Mouse (Mus musculus): ENCODE measurements around the gene Lrriq1.

Lrriq1 gene

DNA sequence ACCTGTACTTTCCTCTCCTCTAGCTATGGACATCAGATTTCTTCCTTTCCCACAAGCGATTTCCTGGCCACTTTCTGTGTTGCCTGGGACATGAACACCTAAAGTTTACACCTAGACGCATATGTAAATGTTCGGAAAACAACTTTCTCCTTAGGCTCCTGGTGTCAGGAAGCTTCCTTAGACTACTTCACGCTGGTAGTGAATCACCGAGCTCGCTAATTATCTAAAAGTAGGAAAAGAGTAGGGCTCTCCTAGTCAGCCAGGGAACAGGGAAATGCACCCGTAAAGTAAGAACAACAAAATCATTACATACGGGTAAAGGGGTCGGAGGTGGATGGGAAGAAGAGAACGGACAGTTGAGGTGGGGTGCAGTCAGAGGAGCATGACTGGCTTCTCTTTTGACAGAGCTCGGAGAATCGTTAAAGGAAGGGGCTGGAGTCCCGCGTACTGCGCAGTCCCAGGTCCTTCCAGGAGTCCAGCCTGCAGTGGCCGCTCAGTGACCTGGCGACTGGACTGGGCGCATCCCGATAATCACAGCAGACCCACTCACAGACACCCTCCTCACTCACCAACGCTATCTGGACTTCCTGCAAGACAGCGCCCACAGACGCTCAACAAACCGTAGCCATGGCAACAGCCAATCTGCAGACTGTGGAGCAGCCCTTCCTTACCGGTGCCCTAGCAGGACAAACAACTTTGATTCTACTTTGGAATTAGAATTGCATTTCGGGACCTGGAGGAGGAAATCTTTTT lies at the start of gene Lrriq1:
Lrriq1 (minus strand) TSS at position 616 of the 753 bp plus-strand sequence.
- in situ Hi-C loops (cut with MboI; ENCODE audit: low sequenced_read_pairs): no loop called here

DNA sequence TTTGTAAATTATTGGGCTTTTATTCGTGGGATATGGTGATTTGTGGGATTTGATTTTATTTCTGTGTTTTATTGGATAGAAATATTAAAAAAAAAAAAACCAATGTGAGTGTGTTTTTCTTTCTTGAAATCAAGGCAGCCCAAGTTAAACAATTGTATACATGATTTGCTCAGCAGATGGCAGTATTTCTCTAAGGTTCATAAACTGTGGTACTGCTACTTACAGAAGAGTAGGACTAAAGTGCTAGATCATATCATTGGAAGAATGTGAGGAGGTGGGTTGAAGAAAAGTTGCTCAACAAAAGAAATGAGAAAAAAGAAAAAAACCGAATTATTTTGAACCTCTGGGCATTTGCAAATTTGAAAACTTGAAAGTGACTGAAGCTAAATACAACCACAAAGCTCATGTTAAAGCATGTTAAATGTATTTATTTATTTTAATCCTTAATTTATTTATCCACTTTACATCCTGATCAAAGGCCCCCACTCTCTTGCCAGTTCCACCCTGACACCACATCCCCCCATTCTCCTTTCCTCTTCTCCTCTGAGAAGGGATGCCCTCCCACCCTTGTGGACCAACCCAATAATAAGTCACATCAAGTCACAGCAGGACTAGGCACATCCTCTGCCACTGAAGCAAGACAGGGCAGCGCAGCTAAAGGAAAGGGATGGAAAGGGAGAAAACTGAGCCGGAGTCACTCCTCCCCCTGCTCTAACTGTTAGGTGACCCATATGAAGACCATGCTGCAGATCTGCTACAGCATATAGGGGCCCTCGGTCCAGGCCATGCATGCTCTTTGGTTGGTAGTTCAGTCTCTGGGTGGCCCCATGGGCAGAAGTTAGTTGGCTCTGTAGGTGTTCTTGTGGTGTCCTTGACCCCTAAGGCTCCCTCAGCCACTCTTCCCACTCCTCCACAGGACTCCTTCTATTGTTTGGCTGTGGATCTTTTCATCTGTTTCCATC lies 18.0 kb upstream of the Lrriq1 start:
- in situ Hi-C loops (cut with MboI; ENCODE audit: low sequenced_read_pairs): no loop called here

DNA sequence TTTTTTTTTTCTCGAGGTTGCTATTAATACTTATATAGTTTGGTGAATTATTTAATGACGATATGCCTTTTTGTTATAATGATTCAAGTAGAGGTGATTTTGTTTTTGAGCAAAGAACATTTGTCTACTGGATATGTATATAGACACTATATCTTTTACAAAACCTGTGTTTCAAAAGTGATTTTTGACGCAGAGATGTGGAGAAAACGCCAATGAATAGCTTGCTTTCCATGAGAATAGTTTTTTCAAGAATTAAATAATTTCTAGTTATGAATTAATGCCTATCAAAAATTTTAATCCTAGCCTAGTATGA lies 294 bp upstream of the Lrriq1 start:
- in situ Hi-C loops (cut with MboI; ENCODE audit: low sequenced_read_pairs): no loop called here

DNA sequence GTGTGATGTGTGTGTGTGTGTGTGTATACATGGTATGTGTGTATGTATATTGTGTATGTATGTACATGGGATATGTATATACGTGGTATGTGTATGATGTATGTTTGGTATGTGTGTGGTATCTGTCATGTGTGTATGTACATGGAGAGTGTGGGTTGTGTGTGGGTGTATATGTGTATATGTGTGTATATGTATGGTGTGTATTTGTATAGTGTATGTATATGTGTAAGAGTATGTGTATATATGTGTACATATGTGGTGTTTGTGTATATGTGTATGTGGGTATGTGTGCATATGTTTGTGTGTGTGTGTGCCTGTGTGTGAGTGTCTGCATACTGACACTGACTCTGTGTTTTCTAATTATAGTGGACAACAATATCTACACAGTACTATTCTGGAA lies 9.5 kb downstream of the Lrriq1 start:
- in situ Hi-C loops (cut with MboI; ENCODE audit: low sequenced_read_pairs): no loop called here

DNA sequence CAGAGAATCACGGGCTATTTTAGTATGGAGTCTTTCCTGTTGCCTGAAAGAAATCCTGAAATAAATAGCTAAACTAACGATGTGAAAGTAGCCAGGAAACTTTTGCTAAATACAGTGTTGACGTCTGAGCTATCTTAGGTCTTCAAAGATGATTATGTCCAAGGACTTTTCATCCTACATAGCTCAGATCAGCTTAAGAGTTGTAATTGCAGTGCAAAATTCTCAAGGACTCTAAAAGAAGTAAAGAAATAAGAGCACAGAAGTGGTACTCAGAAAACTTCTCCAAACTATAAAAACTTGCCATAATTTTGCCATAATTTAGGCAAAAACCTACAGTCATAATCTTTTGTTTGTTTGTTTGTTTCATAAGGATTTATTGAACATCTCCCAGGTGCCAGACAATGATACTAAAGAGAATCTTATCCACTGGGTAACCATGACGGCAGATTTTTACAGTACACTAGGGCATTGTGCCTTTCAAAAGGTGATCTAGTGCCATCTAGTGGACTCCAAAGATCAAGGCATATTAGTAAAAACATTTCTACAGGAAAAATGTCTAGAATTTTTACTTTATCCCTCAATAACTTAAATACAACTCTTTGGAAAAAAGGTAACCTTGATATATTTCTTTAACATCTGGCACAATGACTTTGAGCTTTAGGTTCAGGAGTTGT lies 41.3 kb downstream of the Lrriq1 start:
- in situ Hi-C loops (cut with MboI; ENCODE audit: low sequenced_read_pairs): no loop called here

DNA sequence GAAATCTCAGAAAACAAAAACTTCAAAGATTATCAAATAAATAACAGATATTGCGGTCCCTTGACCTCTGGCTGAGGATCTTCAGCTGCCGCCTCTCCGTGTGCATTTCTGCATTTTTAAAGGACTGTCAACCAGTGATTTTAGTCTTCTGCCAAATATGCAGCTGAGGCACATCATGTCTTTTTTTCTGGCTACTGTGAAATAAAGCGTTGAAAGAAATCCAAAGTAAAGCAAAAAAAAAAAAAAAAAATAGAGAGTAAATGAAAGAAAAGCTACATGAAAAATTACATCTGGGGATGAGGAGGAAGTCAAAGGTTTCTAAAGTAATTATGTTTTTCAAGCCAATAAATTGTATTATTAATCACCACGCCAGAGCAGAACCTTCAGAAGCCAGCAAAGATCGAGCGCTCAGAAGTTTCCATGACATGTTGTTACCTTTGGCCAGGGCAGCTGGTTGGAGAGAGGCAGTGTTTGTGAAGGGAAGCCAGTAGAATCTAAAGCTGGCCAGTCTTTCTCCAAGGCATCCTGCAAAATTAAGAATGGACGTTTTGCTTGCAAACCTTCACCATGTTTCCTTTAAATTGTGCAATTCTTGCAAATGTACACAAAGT lies 90.2 kb downstream of the Lrriq1 start:
- in situ Hi-C loops (cut with MboI; ENCODE audit: low sequenced_read_pairs): no loop called here

DNA sequence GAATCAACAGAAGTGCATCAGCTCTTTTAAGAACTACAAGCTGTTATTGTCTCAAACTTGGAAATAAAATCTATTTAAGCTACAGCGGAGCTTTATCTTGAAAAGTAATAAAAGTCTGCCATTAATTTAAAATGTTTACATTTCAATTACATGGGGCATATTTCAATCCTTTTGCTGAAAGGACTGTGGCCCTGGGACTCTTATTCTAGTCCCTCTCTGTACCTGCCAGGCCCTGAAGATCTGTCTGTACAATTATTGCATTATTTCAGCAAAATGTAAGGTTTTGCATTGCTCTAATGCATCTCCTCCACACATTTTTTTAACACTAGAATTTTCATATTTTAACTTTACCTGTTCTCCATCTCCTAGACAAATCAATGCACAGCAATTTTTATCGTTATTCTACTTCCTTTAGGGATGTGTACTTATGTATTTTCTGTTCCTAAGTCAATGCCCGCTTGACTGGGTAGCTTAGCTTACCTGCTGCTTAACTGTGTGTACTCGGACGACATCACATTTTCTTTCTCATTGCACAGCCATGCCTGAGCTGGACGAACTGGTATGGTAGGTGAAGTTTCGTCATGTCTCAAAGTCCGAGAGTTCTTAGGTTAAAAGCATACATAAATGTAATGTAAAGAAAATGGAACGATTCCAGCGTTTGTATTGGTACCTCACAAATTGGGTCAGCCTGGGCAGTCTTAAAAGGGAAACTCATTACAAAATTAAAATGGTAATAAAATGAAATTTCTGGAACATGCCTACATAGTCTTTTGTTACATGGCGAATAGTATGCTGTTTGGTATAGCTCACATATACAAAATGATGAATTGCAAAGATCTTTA lies 91.0 kb downstream of the Lrriq1 start:
- in situ Hi-C loops (cut with MboI; ENCODE audit: low sequenced_read_pairs): no loop called here

DNA sequence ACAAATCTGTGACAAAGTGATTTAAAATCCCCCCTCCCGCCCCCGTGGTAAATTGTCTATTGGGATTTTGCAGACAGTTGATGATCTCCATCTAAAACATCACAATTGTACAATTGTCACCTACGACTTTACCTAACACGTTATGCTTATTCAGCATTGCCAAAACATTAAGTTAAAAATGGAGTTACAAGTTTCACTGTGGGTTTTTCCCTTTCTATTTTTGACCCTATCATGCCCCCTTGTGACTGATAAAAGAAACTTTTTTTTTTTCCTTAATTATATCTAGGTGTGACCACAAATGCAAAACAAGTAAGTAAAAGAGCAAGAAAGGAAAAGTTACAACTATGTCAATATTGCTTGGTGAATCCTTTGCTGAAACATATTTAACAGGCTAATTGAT lies 93.6 kb downstream of the Lrriq1 start:
- in situ Hi-C loops (cut with MboI; ENCODE audit: low sequenced_read_pairs): no loop called here

DNA sequence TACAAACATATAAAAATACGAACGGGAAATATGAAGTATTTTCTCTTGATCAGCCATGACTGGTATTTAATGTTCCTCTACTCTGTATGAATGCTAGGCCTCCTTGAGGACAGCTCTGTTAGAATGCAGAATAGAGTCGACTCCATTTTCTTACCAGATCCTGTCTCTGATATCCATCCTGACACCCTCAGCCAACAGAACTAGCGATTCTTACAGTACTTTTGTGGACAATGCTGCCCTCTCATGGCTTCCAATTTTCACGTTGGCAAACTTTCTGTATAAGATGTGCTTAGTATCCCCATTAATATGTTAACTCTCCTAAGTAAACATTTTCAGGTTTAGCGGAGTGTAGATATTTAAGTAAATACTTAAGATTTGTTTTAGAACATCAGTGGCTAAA lies 94.6 kb downstream of the Lrriq1 start:
- in situ Hi-C loops (cut with MboI; ENCODE audit: low sequenced_read_pairs): no loop called here

DNA sequence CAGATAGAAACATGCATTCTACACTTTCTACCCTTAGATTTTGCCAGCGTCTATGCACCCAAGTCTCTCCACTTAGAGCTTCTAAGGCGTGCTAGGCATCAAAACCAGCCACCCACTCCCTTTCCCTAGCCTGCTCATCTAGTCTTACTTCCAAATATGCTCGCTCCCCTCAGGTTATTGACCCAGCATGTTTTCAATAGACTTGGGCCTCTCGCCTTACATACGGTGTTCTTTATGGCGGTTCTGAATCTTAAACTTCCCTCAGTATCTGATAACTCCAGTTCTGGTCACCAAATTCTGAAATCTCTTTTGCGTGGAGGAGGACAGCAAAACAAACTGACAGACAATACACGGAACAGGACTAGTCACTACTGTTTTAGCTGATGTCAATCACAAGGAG lies 95.5 kb downstream of the Lrriq1 start:
- in situ Hi-C loops (cut with MboI; ENCODE audit: low sequenced_read_pairs): no loop called here

DNA sequence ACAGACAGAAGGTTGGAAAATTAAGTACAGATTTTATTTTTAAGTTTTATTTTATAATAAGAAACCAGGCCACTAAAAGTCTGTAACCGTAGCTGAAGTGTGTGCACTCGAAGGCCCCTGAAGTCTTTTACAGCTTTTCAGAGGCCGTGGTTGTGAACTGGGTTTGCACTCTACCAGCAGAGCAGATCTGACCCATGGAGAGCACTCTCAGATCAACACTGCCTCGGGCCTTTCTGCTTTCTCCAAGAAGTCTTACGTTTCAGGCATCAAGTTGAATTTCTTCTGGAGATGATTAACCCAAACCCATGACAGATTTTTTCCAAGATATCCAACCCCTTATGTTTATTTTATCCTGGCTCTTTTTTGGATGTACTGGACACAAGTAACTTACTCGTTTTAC lies 121.5 kb downstream of the Lrriq1 start:
- in situ Hi-C loops (cut with MboI; ENCODE audit: low sequenced_read_pairs): no loop called here

DNA sequence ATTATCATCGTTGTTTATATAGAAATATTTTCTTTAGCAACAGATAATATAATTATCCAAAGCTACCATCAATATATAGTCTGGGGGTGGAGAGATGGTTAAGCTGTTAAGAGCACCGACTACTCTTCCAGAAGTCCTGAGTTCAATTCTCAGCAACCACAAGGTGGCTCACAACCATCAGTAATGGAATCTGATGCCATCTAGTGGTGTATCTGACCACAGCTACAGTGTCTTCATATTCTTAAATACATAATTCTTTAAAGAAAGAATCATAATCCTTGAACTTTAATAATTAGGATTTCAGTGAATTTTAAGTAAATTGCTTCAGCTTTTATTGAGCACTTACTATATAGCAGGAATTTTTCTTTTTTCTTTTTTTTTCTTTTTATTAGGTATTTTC lies 128.0 kb downstream of the Lrriq1 start:
- in situ Hi-C loops (cut with MboI; ENCODE audit: low sequenced_read_pairs): no loop called here

DNA sequence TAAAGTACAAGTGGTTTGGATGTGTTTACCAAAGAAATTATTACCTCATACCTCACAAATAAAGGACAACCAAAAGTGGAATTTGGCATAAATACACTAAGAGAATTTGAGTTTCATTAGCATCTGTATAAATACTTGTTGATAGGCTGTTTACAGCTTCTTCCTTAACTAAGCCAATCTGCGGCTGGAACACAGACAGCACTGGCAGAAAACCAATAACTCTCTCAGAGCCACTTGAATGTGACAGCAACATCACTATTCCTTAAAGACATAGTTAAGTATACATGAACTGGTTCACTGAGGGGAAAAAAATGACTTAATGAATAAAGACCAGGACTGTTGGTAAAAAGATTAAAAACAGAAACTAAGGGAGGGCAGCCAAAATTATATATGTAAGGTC lies 150.0 kb downstream of the Lrriq1 start:
- in situ Hi-C loops (cut with MboI; ENCODE audit: low sequenced_read_pairs): no loop called here

DNA sequence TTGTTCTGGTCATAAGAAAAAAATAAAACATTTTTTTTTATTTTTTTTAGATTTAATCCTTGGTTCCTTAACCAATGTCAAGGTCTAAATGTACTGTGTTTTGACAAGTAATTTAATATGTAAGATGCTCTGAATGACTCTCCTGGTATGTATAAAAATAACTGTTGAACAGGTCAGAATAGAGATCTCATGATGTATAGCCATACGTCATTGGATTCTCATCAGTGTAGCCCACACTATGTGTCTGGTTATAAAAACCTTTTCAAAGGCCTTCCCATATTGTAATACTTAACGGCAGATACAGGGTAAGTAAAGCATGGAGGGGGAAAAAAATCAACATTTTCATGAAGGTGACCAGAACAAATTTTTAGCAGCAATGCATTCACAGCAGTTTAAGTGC lies 186.5 kb downstream of the Lrriq1 start:
- in situ Hi-C loops (cut with MboI; ENCODE audit: low sequenced_read_pairs): no loop called here

DNA sequence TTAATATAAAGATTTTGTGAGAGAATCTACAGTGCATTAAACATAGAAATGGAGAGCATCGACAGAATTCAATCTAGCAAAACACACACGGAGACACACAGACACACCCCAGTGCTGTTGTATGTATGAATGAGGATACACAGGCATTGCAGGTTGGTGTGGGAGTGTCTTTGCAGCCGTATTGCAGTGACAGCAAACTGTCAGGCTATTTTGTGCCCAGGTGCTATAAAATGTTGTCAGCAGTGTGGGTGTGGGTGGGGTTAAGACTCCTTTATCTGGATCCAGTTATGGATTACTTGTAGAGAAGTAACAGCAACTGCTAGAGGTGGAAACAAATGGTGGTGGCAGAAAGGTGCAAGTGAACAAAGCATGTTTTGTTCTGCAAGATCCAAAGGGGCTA lies 189.5 kb downstream of the Lrriq1 start:
- in situ Hi-C loops (cut with MboI; ENCODE audit: low sequenced_read_pairs): no loop called here

DNA sequence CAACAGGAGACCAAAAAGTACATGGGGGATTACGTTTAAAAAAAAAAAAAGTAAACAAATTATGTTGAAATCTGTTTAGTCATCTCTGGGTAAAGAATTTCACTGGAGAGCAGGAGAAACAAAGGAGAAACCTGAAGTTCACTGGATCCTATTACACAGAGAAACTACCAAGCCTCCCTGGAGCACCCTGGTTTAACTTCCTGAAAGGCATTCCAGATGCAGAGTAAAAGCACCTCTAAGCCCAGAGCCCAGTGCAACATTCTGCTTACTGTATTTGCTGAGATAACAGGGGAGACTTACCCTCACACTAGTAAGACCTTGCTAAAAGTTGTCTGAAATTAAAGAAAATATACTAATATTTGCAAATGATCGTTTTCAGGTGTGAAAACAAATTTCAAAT lies 191.1 kb downstream of the Lrriq1 start:
- in situ Hi-C loops (cut with MboI; ENCODE audit: low sequenced_read_pairs): no loop called here

DNA sequence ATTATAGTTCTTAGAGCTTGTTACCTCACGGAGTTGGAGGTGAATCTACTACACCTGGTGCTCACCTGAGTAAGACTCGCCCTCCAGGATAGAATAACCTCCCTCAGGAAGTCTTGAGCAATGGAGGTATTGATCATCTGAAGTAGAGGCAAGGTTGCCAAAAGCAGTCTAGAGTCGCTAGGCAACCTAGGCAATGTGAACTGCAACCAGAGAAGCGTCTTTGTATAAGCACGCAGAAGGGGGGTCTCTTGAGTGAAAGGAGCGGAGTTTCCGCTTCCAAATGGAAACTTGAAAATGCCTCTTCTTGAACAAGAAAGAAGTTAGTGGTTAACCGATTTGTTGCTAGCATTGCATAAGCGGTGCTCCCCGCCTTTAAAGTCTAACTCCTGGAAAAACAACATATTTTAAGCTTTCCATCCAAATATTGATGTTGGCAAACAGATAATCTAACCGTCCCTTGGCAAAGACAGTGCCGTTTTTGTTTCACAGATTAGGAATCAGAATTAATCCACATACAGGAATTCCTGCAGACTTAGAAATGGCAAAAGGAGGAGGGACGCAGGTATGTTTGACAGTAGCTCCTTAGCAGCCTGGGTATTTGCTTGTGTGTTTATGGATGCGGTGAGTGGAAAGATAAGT lies 201.0 kb downstream of the Lrriq1 start:
- in situ Hi-C loops (cut with MboI; ENCODE audit: low sequenced_read_pairs): no loop called here

DNA sequence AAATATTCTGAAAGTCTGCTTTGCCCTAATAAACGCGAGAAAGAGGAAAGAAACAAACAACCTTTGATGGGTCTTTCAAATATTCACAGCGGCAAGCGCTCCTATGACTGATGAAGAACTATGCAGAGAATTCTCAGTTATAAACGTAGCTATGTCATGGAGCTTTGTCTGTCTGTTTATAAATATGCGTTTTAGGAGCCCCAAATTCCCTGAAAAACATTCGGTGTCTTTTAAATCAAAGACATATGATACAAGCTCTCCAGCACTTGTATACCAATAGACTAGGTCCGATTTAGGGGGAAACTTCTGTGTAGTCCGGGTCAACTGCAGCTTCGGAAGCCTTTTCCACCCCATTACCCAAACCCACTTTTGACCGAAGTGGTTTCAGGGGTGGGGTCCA lies 205.2 kb downstream of the Lrriq1 start:
- in situ Hi-C loops (cut with MboI; ENCODE audit: low sequenced_read_pairs): no loop called here

DNA sequence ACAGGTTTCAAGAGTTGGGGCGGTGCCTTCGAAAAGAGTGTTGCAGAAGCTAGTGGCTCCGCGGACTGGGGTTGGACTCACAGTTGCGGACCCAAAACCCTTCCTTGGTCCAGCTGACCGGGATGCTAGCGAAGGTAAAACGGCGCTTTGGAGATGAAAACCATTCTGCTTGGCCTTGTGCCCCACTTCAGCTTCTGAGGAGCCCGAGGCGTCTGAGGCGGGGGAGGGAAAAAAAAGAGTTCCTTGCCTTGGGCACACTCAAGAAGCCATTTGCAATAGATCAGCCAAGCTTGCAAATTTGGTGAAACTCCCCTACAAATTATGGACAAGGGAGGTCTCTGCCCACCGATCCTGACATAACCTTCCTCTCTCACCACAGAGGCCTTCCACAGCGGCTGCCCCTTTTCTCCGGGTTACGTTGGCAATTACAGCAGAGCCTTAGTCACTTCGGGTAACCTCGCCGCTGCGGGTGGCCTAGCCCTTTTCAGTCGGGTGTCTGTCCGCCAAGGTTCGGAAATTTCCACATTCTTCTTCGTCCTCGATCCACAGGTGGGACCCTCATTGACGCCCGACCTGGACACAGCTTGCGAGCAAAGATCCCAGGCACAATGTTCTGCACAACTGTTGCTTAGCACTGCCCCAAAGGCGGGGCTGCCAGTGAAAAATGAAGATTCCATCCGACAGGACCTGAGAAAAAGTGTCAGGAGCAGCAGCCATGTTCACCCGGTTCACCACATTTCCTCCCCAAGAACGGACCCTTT lies 206.2 kb downstream of the Lrriq1 start, which contains the start of gene Alx1:
Alx1 (minus strand) TSS at position 486 of the 761 bp plus-strand sequence.
- in situ Hi-C loops (cut with MboI; ENCODE audit: low sequenced_read_pairs): no loop called here
